Mouse (Mus musculus): ENCODE results near the gene Zswim5. TPM values are rescaled to one million over a fixed set of nuclear protein-coding genes. Genes with fewer than 3 reads are reported as not detected.

The Zswim5 gene
- polyA plus RNA-seq, 2 experiments: 0.23 to 1.0 TPM

DNA sequence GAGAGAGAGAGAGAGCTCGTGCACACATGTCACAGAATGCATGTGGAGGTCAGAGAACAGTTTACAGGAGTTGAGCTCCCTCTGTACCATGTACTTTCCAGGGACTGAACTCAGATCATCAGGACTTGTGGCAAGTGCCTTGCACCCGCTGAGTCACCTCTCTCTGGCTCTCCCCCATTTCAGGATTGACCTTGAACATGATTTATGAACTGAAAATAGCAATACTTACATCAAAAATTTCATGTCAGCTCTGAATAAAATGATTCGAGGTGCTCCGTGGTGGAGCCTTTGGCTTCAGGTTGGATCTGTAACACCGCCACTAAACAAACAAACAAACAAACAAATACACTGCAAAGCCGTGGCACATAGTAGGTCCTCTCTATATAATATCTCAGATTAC is 36.3 kb upstream of the Zswim5 start:
- no peak overlapping the region for H3K9ac ChIP-seq (ENCODE audit: low read depth, low read length, severe bottlenecking)
- H3K4me3 ChIP-seq (replicated peaks; ENCODE audit: low read length): no peak overlapping the region
- TF ChIP-seq POLR2A (IDR thresholded peaks at IDR 0.05; ENCODE audit: borderline replicate concordance, extremely low read depth, insufficient read depth, insufficient read length): no peak
- H3K36me3 ChIP-seq (ENCODE audit: control insufficient read depth, insufficient read depth, low read length): no peaks in the 10 kb centered on the region
- whole genome bisulfite sequencing: 85% methylated on average over 6 of the region's 6 CpGs
- H3K9me3 ChIP-seq (ENCODE audit: control insufficient read depth, low read length): no peaks in the 10 kb centered on the region
- no peaks in the 10 kb centered on the region for H3K4me1 ChIP-seq (ENCODE audit: control insufficient read depth, insufficient read depth, low read length)
- H3K27ac ChIP-seq (replicated peaks; ENCODE audit: low read depth, low read length): no peak overlapping the region
- H3K27me3 ChIP-seq (ENCODE audit: control insufficient read depth, insufficient read depth, low read length): no peaks in the 10 kb centered on the region
- no peak overlapping the region for H3K4me2 ChIP-seq (replicated peaks; ENCODE audit: low read depth, low read length, severe bottlenecking)
- DNase-seq (ENCODE audit: low spot score): no peak
- ATAC-seq (ENCODE audit: low FRiP score, low read depth): no peak

DNA sequence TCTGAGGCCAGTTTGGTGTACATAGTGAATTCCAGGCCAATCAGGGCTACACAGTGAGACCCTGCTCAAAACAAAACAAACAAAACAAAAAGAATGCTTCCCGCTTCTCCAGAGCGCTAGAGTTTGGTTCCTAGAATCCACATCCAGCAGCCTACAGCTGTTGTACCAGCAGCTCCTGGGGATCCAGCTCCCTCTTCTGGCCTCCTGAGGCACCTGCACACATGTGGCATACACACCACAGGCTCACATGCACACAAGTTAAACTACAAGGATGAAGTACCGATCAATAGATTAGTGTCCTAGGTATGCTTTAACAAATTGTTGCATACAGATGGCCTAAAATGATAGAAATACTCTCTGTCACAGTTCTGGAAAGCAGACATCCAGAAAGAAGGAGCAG is 32.9 kb upstream of the Zswim5 start:
- no peaks in the 10 kb centered on the region for H3K4me1 ChIP-seq (ENCODE audit: control insufficient read depth, insufficient read depth, low read length)
- no peak overlapping the region for H3K4me3 ChIP-seq (replicated peaks; ENCODE audit: low read length)
- no peaks in the 10 kb centered on the region for H3K9me3 ChIP-seq (ENCODE audit: control insufficient read depth, low read length)
- no peak for TF ChIP-seq POLR2A (IDR thresholded peaks at IDR 0.05; ENCODE audit: borderline replicate concordance, extremely low read depth, insufficient read depth, insufficient read length)
- DNase-seq (ENCODE audit: low spot score): no peak
- H3K27me3 ChIP-seq (ENCODE audit: control insufficient read depth, insufficient read depth, low read length): no peaks in the 10 kb centered on the region
- 99% methylated on average over 3 of the region's 3 CpGs for WGBS
- H3K27ac ChIP-seq (replicated peaks; ENCODE audit: low read depth, low read length): no peak overlapping the region
- ATAC-seq (ENCODE audit: low FRiP score, low read depth): no peak
- H3K4me2 ChIP-seq (replicated peaks; ENCODE audit: low read depth, low read length, severe bottlenecking): no peak overlapping the region
- H3K9ac ChIP-seq (ENCODE audit: low read depth, low read length, severe bottlenecking): no peak overlapping the region
- H3K36me3 ChIP-seq (ENCODE audit: control insufficient read depth, insufficient read depth, low read length): no peaks in the 10 kb centered on the region

DNA sequence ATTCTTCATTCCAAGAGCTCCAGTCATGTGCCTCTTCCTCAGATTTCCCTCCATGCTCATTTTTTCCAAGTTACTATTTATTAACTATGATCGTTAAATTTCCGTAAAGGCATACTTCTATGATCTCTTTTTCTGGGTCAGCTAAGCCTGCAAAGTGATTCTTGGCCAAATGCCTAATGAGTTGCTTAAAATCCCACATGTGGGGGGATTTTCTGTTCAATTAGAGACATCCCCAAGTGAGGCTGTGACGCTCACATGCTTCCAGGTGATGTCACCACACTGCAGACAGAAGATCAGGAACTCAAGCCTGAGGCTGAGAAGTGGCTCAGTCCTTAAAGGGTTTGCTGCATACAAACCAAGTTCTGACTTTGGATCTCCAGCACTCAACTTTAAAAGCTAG is 27.3 kb upstream of the Zswim5 start:
- Histone ChIP-seq H3K27me3 (ENCODE audit: control insufficient read depth, insufficient read depth, low read length) (no peaks in the 10 kb centered on the region), H3K4me1 (ENCODE audit: control insufficient read depth, insufficient read depth, low read length) (no peaks in the 10 kb centered on the region), H3K36me3 (ENCODE audit: control insufficient read depth, insufficient read depth, low read length) (no peaks in the 10 kb centered on the region), H3K27ac (replicated peaks; ENCODE audit: low read depth, low read length) (no peak overlapping the region), H3K4me3 (replicated peaks; ENCODE audit: low read length) (no peak overlapping the region), H3K9me3 (ENCODE audit: control insufficient read depth, low read length) (no peaks in the 10 kb centered on the region), H3K9ac (ENCODE audit: low read depth, low read length, severe bottlenecking) (no peak overlapping the region), H3K4me2 (replicated peaks; ENCODE audit: low read depth, low read length, severe bottlenecking) (no peak overlapping the region)
- ATAC-seq (ENCODE audit: low FRiP score, low read depth): no peak
- TF ChIP-seq POLR2A (IDR thresholded peaks at IDR 0.05; ENCODE audit: borderline replicate concordance, extremely low read depth, insufficient read depth, insufficient read length): no peak
- 65% methylated on average over 3 of the region's 3 CpGs for WGBS
- no peak for DNase-seq (ENCODE audit: low spot score)

DNA sequence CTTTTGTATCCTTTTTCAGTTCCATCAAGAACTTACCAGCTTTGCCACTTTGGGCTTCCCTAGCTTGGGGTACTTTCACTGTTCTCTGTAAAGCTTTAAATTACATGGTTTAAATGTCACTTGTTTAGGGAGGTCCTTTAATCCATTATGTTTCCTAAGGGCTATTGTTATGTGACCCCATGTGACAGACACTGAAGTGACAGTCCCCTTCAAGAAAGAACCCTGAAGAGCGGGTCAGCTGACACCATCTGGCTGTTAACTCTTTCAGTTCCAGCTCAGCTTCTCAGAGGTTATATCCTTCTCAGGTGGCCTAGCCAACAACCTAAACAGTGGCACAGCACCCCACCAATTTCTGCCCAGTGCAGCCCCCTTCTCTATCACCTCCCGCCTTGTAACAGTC is 22.9 kb upstream of the Zswim5 start:
- no peaks in the 10 kb centered on the region for H3K9me3 ChIP-seq (ENCODE audit: control insufficient read depth, low read length)
- DNase-seq (ENCODE audit: low spot score): no peak
- H3K4me2 ChIP-seq (replicated peaks; ENCODE audit: low read depth, low read length, severe bottlenecking): no peak overlapping the region
- no peaks in the 10 kb centered on the region for H3K4me1 ChIP-seq (ENCODE audit: control insufficient read depth, insufficient read depth, low read length)
- H3K36me3 ChIP-seq (ENCODE audit: control insufficient read depth, insufficient read depth, low read length): no peaks in the 10 kb centered on the region
- H3K9ac ChIP-seq (ENCODE audit: low read depth, low read length, severe bottlenecking): no peak overlapping the region
- no peak for TF ChIP-seq POLR2A (IDR thresholded peaks at IDR 0.05; ENCODE audit: borderline replicate concordance, extremely low read depth, insufficient read depth, insufficient read length)
- ATAC-seq (ENCODE audit: low FRiP score, low read depth): no peak
- no peak overlapping the region for H3K4me3 ChIP-seq (replicated peaks; ENCODE audit: low read length)
- no peaks in the 10 kb centered on the region for H3K27me3 ChIP-seq (ENCODE audit: control insufficient read depth, insufficient read depth, low read length)
- 13% methylated on average over 2 of the region's 2 CpGs for WGBS
- H3K27ac ChIP-seq (replicated peaks; ENCODE audit: low read depth, low read length): no peak overlapping the region

DNA sequence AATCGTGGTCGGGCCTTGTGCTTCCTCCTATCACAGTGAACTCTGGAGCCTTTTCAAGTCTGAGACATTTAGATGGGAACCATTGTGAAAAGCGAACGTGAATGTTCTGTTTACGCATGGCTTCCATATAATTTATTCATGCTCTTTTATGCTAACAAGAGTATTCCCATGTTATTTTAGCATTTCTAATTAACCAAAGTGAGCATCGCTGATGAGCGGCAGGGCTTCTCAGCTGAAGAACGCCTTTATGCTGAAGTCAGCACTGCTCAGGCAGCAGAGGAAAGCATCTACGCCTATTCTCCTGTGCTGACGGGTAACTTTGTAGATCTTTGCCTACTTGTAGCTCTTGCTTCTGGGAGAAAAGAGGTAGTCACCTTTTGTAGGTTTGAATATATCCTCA is 20.0 kb upstream of the Zswim5 start:
- no peaks in the 10 kb centered on the region for H3K36me3 ChIP-seq (ENCODE audit: control insufficient read depth, insufficient read depth, low read length)
- H3K27me3 ChIP-seq (ENCODE audit: control insufficient read depth, insufficient read depth, low read length): no peaks in the 10 kb centered on the region
- H3K9me3 ChIP-seq (ENCODE audit: control insufficient read depth, low read length): no peaks in the 10 kb centered on the region
- DNase-seq (ENCODE audit: low spot score) (no peak), ATAC-seq (ENCODE audit: low FRiP score, low read depth) (no peak)
- H3K9ac ChIP-seq (ENCODE audit: low read depth, low read length, severe bottlenecking): no peak overlapping the region
- no peak overlapping the region for H3K4me3 ChIP-seq (replicated peaks; ENCODE audit: low read length)
- 95% methylated on average over 10 of the region's 10 CpGs for WGBS
- no peaks in the 10 kb centered on the region for H3K4me1 ChIP-seq (ENCODE audit: control insufficient read depth, insufficient read depth, low read length)
- H3K27ac ChIP-seq (replicated peaks; ENCODE audit: low read depth, low read length): no peak overlapping the region
- no peak for TF ChIP-seq POLR2A (IDR thresholded peaks at IDR 0.05; ENCODE audit: borderline replicate concordance, extremely low read depth, insufficient read depth, insufficient read length)
- H3K4me2 ChIP-seq (replicated peaks; ENCODE audit: low read depth, low read length, severe bottlenecking): no peak overlapping the region

DNA sequence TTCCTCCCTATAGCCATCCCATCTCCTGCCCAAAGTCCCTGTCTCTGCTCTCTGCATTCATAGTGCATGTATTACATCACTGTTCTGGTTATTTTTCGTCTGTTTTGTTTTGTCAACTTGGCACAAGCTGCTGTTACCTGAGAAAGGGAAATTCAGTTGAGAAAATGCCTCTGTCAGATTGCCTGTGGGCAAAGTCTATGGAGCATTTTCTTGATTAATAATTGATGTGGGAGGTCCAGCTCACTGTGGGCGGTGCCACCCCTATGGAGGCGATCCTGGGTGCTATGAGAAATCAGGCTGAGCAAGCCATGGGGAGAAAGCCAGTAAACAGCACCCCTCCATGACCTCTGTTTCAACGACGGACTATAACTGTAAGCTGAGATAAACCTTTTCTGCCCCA is 17.5 kb upstream of the Zswim5 start:
- TF ChIP-seq POLR2A (IDR thresholded peaks at IDR 0.05; ENCODE audit: borderline replicate concordance, extremely low read depth, insufficient read depth, insufficient read length): no peak
- Histone ChIP-seq H3K27ac (replicated peaks; ENCODE audit: low read depth, low read length) (no peak overlapping the region), H3K4me3 (replicated peaks; ENCODE audit: low read length) (no peak overlapping the region), H3K27me3 (ENCODE audit: control insufficient read depth, insufficient read depth, low read length) (no peaks in the 10 kb centered on the region), H3K4me1 (ENCODE audit: control insufficient read depth, insufficient read depth, low read length) (no peaks in the 10 kb centered on the region), H3K9ac (ENCODE audit: low read depth, low read length, severe bottlenecking) (no peak overlapping the region), H3K4me2 (replicated peaks; ENCODE audit: low read depth, low read length, severe bottlenecking) (no peak overlapping the region), H3K9me3 (ENCODE audit: control insufficient read depth, low read length) (no peaks in the 10 kb centered on the region), H3K36me3 (ENCODE audit: control insufficient read depth, insufficient read depth, low read length) (no peaks in the 10 kb centered on the region)
- ATAC-seq (ENCODE audit: low FRiP score, low read depth) (no peak), DNase-seq (ENCODE audit: low spot score) (no peak)
- 68% methylated on average over 5 of the region's 5 CpGs for WGBS
